Mouse (Mus musculus) heart, adult 18-20 months (tissue): Measurements from ENCODE around the gene Dpyd. TPM values are rescaled to one million over a fixed set of nuclear protein-coding genes. Genes with fewer than 3 reads are reported as not detected.

Experiments
- DNase-seq, 2 experiments: peaks; one replicate each; pipeline ENCODE4 v3.0.0; 2021 to 2022; ENCODE audit warnings: mixed read lengths in 1 of 2
- total RNA-seq, 2 experiments: library from RNA; stranded (reverse); gene quantifications; 2 replicates each; pipeline ENCODE4 v1.2.3; 2021

The Dpyd gene
- total RNA-seq, 2 experiments from 2014 or later, result 7.6 to 8.4 TPM

- no peak for DNase-seq
Measured at GRCm38 (mm10) chr3:118676052-118676777, 114.3 kb downstream of the Dpyd start.

- peak in 1 of 2 experiments; percentile 3 for DNase-seq
Measured at GRCm38 (mm10) chr3:118680803-118681202, 118.9 kb downstream of the Dpyd start.

GRCm38 (mm10) chr3:118750269-118750668 lies 188.3 kb downstream of the Dpyd start:
- no peak for DNase-seq

- DNase-seq, result no peak
Measured at GRCm38 (mm10) chr3:118753623-118754022, 191.7 kb downstream of the Dpyd start.

GRCm38 (mm10) chr3:118756099-118756498 lies 194.2 kb downstream of the Dpyd start:
- DNase-seq, result no peak

GRCm38 (mm10) chr3:118812885-118813284 lies 251.0 kb downstream of the Dpyd start:
- no peak for DNase-seq

GRCm38 (mm10) chr3:118850613-118851527 lies 288.9 kb downstream of the Dpyd start:
- peak in 1 of 2 experiments; percentile 4 for DNase-seq

GRCm38 (mm10) chr3:118852711-118853110 lies 290.8 kb downstream of the Dpyd start:
- no peak for DNase-seq

GRCm38 (mm10) chr3:118855411-118855810 lies 293.5 kb downstream of the Dpyd start:
- no peak for DNase-seq

GRCm38 (mm10) chr3:118869113-118870107 lies 307.5 kb downstream of the Dpyd start:
- no peak for DNase-seq

GRCm38 (mm10) chr3:118875871-118876270 lies 313.9 kb downstream of the Dpyd start:
- DNase-seq, result no peak

- DNase-seq, result no peak
Measured at GRCm38 (mm10) chr3:118899036-118899435, 337.1 kb downstream of the Dpyd start.

- DNase-seq, result no peak
Measured at GRCm38 (mm10) chr3:118991312-118991711, 429.4 kb downstream of the Dpyd start.

GRCm38 (mm10) chr3:118991793-118992192 lies 429.9 kb downstream of the Dpyd start:
- DNase-seq, result no peak

- no peak for DNase-seq
Measured at GRCm38 (mm10) chr3:119021255-119021654, 459.3 kb downstream of the Dpyd start.

- DNase-seq, result no peak
Measured at GRCm38 (mm10) chr3:119042611-119043010, 480.7 kb downstream of the Dpyd start.

GRCm38 (mm10) chr3:119056144-119056543 lies 494.2 kb downstream of the Dpyd start:
- DNase-seq, result no peak

GRCm38 (mm10) chr3:119063214-119063613 lies 501.3 kb downstream of the Dpyd start:
- DNase-seq, result no peak

- no peak for DNase-seq
Measured at GRCm38 (mm10) chr3:119063642-119064041, 501.7 kb downstream of the Dpyd start.

- DNase-seq, result no peak
Measured at GRCm38 (mm10) chr3:119064746-119065145, 502.8 kb downstream of the Dpyd start.

- DNase-seq, result no peak
Measured at GRCm38 (mm10) chr3:119067221-119067620, 505.3 kb downstream of the Dpyd start.

- DNase-seq, result no peak
Measured at GRCm38 (mm10) chr3:119086618-119087017, 524.7 kb downstream of the Dpyd start.
